Mouse (Mus musculus): ENCODE data around the gene Pitx1.

Pitx1 gene

DNA sequence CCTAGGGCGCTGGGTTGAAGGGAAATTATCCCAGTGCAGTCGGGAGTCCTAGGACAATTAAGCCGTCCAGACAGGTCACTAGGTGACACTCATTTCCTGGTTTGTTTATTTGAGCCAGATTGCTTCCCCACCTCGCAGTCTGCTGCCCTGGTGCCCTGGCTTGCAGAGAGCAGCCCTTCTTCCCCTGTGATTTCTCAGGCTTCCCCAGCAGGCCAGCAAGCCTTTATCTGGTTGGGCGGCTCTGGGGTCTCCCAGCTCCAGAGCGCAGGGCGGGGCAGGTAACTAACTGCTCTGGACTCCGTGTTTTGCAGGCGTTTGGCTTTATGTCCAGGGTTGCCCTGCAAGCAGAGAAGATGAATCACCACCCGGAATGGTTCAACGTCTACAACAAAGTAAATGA is 60.9 kb downstream of the Pitx1 start:
- DNase-seq = no peak
